Mouse (Mus musculus): ENCODE results near the gene Usp10.

Usp10 gene

GRCm38 (mm10) chr8:119915298-119915697 is 5.1 kb downstream of the Usp10 start:
- no peak for DNase-seq (ENCODE audit: low spot score)

- DNase-seq (ENCODE audit: low spot score) = no peak
These were observed 6.2 kb downstream of the Usp10 start for GRCm38 (mm10) chr8:119916237-119916892.

DNA sequence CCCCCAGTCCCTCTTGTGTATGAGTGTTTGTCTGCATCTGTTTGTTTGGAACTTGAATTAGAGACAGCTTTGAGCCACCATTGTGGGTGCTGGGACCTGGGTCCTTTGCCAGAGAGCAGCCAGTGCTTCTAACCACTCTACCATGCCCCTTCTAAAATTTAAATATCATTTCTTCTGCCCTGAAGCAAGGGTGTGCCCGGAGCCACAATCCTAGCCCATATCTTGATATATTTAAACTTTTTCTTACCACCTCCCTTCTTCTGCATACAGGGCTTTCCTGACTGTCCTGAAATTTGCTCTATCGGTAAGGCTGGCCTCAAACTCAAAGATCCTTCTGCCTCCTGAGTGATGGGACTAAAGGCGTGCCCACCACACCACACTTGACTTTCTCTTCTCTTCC is 7.3 kb downstream of the Usp10 start:
- DNase-seq (ENCODE audit: low spot score) = no peak

DNA sequence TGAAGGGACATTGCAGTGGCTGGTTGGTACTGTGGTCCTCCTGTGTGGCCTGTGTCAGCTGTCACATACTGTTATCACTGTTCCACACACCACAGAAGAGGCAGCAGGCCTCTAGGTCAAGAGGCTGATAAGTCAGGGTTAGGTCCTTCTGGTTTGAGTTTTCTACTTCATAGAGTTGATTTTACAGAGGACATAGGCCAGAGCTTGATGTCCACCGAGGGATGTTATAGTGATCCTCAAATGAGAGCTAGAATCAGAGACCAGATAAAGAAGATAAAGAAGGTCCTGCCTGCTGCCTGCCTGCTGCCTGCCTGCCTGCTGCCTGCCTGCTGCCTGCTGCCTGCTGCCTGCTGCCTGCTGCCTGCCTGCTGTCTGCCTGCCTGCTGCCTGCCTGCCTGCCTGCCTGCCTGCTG is 8.0 kb downstream of the Usp10 start:
- no peak for DNase-seq (ENCODE audit: low spot score)

DNA sequence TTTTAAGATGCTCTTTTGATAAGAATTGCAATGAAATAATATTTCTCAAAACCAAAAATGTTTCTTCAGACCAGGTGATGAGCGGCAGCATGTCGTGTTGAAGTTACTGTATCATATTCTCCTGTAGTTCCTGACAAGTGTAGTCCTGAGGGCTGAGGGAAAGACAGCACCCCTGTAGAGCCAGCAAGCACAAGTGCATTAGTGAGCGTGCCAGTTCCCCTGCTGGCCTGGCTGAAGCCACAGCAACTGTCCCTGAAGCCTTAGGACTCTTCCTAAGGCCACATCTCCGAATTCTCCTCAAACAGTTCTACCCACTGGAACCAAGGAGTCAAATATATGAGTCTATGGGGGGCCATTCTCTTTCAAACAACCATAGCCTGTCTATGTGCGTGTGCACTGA is 13.1 kb downstream of the Usp10 start:
- no peak for DNase-seq (ENCODE audit: low spot score)

- no peak for DNase-seq (ENCODE audit: low spot score)
These were observed 15.3 kb downstream of the Usp10 start for GRCm38 (mm10) chr8:119925428-119925827.

DNA sequence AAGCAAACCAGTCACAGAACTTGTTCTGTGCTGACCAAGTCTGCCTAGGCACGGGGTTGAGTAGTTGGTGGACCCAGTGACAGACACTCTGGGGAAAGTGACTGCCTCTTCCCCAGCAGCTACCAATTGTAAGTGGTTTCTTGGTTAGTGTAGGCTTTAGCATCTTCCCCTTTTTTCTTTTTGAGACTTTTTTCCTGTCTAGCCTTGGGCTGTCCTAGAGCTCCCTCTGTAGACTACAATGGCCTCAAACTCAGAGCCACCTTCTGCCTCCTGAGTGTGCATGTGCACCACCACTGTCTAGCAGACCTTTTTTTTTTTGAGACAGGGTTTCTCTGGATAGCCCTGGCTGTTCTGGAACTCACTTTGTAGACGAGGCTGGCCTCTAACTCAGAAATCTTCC is 16.3 kb downstream of the Usp10 start:
- DNase-seq (ENCODE audit: low spot score) = no peak

GRCm38 (mm10) chr8:119927422-119928092 is 17.4 kb downstream of the Usp10 start:
- DNase-seq (ENCODE audit: low spot score) = peak; percentile 80

- DNase-seq (ENCODE audit: low spot score) = no peak
These were observed 21.2 kb downstream of the Usp10 start for GRCm38 (mm10) chr8:119931317-119931716.

DNA sequence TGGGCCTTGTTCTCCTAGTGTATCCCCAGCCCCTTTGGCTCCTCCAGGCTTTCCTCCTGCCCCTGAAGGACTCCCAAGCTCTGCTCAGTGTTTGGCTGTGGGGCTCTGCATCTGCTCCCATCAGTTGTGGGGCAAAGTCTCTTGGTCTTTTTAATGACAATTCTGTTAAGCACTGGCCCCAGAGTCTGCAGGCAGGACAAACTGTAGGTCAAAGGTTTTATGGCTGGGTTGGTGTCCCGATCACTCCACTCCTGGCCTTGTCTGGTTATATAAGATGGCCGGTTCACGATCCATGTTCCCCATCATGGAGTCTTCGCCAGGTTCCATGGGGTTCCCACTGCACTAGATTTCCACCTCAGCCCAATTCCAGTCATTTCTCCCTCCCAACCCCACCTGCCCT is 23.5 kb downstream of the Usp10 start:
- no peak for DNase-seq (ENCODE audit: low spot score)

- DNase-seq (ENCODE audit: low spot score) = no peak
These were observed 25.4 kb downstream of the Usp10 start for GRCm38 (mm10) chr8:119935541-119935940.

- DNase-seq (ENCODE audit: low spot score) = no peak
These were observed 28.3 kb downstream of the Usp10 start for GRCm38 (mm10) chr8:119938481-119938880.

DNA sequence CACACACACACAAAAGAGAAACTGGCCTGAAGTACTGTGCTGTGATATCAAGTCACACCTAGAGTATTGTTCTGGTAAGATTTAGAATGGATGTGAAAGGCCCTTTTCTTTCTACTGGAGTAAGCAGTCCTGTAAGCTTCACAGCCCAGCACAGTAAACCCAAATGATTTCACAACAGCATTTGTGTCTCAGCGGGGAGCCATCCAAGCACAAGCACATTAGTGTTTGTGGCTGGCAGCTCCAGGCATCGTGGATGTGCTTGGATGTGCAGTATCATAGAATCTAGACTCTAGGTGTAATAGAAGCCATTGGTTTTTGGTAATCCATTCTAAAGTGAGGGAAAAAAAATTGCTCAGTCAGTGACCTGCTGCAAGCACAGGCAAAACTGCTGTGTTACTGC is 29.2 kb downstream of the Usp10 start:
- no peak for DNase-seq (ENCODE audit: low spot score)

- DNase-seq (ENCODE audit: low spot score) = no peak
These were observed 31.3 kb downstream of the Usp10 start for GRCm38 (mm10) chr8:119941471-119941870.

GRCm38 (mm10) chr8:119943616-119944015 is 33.5 kb downstream of the Usp10 start:
- DNase-seq (ENCODE audit: low spot score) = no peak

DNA sequence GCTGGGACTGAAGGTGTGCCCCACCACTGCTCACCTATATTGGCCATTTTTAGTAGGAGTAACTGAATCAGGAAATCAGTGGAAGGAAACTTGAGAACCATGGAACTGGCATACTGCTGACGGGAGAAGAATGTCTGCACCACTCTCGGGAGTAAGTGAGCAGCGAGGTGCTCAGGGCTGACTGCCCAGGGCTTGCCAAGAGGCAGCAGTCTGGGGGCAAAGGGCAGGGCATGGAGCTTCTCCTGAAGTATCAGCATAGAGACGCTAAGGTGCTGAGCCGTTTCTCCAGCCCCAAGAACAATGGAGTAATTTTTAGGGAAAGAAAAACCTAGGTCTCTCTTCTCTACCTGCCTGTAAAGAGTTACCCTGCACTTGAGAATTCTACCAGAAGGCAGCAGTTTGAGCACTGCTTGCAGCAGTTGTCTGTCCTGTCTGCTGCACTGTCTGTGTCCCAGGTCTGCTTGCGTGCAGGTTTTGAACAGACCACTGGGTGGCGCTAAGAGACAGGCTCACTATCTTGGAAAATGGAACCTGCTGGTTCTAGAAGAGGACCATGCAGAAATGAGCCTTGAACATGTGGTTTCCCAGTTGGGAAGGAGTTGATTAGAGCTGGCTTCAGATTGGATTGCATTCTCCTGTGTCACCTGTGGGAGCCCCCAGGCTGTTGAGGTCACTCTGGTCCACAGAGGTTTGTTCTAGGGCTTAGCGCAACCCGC is 34.1 kb downstream of the Usp10 start:
- DNase-seq (ENCODE audit: low spot score) = peak; percentile 84

DNA sequence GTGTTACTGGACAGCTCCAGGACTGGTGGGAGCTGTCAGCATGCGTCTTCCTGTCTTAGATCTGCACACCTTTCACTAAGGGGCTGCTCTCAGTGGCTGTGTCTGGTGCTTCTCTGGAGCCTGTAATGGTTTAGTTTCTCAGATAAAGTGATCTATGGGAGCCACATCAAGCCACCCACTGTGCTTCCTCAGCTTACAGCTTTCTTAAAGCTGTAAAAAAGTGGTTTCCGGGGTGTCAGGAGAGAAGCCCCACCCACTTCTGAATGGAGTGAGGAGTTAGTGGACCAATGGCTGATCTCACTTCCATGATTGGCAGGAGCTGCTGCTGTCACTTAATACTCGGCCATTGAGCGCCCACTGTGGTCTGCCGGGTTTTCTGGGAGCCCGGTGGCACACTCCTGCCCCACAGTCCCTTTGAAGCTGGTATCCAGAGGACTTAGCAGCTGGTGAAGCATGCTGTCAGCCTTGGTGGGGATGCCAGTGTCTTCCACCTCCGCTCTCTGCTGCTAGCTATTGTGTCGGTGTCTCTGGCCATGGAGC is 36.2 kb downstream of the Usp10 start:
- no peak for DNase-seq (ENCODE audit: low spot score)

DNA sequence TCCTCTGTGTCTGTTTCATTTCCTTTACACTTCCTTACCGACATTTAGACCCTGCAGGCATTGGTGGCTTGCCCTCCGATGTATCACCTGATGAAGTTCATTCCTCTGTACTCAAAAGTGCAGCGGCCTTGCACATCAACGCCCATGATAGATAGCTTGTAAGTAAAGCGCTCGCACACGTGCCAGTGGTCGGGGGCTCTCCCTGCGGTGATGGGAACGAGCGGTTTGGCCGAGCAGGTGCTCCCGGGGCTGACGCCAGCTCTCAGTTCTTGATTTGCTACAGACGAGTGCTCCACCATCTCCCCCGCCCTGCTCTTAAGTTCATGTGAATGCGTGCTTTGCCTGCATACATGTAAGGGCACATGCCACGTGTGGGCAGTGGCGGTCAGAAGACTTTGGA is 37.5 kb downstream of the Usp10 start:
- no peak for DNase-seq (ENCODE audit: low spot score)

DNA sequence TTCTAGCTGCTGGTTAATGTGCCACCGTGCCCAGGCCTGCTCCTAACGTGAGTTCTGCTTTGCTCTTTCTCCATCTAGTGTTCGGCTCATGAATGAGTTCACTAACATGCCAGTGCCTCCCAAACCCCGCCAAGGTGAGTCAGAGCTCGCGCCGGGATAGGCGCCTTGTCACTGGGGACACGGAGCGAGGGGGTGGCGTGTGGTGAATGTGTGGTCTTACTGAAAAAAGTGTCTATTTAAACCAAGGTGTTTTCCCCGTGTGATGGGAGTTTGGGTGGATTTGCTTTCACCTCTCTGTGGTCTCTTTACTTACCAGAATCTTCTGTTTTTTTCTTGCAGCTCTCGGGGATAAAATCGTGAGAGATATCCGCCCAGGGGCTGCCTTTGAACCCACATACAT is 38.2 kb downstream of the Usp10 start:
- no peak for DNase-seq (ENCODE audit: low spot score)

- no peak for DNase-seq (ENCODE audit: low spot score)
These were observed 42.1 kb downstream of the Usp10 start for GRCm38 (mm10) chr8:119952282-119952681.

DNA sequence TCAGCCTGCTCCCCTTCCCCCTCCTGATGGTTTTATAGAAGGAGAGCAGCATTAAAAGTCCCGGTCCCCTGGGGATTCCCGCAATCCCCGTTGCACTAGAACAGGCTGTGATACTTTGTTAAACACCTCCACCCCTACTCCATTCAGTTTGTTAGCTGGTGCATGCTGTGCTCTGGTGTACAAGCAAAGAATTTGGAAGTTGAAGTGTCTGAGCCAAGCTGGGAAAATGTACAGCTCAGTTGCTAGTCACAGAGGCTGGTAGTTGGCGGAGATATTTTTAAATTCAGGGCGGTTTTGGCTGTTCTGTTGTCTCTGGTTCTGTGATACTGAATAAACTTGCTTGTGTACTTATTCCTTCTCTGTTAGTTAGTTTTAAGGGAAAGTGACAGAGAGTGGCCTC is 42.6 kb downstream of the Usp10 start:
- no peak for DNase-seq (ENCODE audit: low spot score)

DNA sequence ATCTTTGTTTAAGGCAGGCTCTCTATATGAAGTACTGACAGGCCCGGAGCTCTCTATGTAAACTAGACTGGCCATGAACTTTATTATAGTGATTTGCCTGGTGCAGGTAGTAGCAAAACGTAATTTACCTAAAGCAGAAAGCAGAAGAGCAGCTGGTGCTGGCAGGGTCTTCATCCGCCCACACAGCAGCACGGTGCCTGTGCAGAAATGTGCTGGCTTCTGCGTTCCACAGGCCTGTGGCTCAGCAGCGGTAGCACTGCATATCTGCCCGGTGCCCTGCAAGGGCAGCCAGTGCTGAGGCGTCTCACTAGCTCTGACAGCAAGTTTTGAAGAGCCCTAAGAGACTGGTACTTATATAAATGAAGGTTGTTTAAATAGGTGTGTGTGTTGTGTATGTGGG is 45.2 kb downstream of the Usp10 start:
- no peak for DNase-seq (ENCODE audit: low spot score)

DNA sequence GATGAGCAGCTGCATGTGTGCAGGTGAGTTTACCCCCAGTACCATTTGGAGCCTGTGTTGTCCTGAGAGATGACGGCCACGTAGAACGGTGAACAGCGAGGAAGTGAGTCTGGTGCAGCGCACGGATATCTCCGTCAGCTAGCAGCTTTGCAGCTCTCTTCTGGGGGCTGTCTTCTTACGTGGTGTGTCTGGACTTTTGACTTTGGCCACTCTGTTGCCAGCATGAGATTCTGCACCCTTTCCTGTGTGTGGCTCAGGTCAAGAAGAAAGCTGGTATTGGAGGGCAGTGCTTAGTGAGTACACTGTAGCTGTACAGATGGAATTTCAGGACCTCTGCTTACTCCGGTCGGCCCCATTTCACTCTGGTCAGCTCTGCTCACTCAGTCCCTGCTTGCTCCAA is 47.9 kb downstream of the Usp10 start:
- DNase-seq (ENCODE audit: low spot score) = no peak
